Mouse (Mus musculus) B cell, adult 2 months (primary cell): ENCODE measurements around the gene Ano10.
A peak's percentile ranks its signal among the peaks of the same experiment; 100 is the strongest.

Source experiments
- DNase-seq, 2 experiments: peaks; one replicate each; pipeline ENCODE4 v3.0.0; 2022

Ano10 gene

GRCm38 (mm10) chr9:122153436-122153835 is 140.8 kb downstream of the Ano10 start:
- DNase-seq = no peak

- DNase-seq = no peak
These were observed 141.7 kb downstream of the Ano10 start for GRCm38 (mm10) chr9:122152501-122152900.

DNA sequence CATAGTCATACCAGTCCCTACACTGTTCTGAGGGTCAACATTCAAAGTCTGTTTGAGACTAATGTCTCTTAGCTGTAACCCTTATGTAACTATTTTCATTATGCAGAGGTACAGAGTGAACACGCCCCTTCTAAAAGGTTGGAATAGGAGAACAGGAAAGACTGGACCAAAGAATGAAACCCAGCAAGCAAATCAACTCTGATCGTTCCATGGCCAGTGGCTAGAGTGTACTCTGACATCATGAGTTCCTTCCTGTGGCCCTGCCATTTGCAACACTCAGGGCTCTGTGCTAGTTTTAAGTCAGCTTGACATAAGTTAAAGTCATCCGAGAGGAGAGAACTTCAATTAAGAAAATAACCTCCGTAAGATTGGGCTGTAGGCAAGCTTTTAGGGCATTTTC is 142.2 kb downstream of the Ano10 start:
- no peak for DNase-seq

GRCm38 (mm10) chr9:122149997-122150826 is 144.0 kb downstream of the Ano10 start:
- peak in 1 of 2 experiments; percentile 9 for DNase-seq

DNA sequence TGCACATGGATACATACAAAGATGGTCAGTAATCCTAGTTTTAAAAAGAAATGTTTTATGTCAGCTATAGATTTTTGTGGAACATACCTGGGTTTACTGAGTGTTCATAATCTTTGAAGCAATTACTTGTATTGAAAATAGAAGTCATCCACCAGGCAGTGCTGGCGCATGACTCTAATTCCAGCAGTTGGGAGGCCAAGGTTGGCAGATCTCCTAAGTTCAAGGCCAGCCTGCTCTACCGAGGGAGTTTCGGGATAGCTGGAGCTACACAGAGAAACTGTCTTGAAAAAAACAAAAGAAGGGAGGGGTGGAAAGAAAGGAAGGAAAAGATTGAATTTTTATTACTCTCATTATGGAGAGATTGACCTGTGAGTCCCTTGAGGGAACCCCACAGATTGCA is 145.9 kb downstream of the Ano10 start:
- no peak for DNase-seq

GRCm38 (mm10) chr9:122146124-122146870 is 147.9 kb downstream of the Ano10 start:
- DNase-seq = no peak

DNA sequence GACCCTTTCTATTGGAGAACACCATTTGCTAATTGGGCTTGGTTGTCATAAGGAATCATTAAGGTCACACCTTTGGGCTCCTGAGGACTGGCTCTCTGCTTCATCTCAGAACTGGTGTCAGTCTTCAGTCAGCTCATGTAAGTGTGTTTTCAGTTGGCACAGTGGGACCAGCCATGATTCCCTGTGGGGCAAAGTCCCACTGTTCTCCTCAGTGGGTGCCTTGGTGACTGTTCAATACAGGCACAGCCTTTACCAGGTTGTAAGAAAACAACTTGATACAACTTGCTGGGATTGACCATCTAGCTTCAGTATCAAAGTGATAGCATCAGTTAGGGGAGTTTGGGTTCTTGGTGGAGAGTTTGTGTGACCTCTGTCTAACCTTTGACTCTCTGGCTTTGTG is 148.5 kb downstream of the Ano10 start:
- DNase-seq = no peak

GRCm38 (mm10) chr9:122144776-122145175 is 149.4 kb downstream of the Ano10 start:
- peak in 1 of 2 experiments; percentile 15 for DNase-seq

GRCm38 (mm10) chr9:122143219-122143618 is 151.0 kb downstream of the Ano10 start:
- DNase-seq = no peak

GRCm38 (mm10) chr9:122139236-122139635 is 155.0 kb downstream of the Ano10 start:
- no peak for DNase-seq

- DNase-seq = no peak
These were observed 155.7 kb downstream of the Ano10 start for GRCm38 (mm10) chr9:122138371-122139029.

GRCm38 (mm10) chr9:122137960-122138359 is 156.3 kb downstream of the Ano10 start:
- DNase-seq = no peak

GRCm38 (mm10) chr9:122135885-122136170 is 158.4 kb downstream of the Ano10 start:
- no peak for DNase-seq

- no peak for DNase-seq
These were observed 158.9 kb downstream of the Ano10 start for GRCm38 (mm10) chr9:122135095-122135884.

DNA sequence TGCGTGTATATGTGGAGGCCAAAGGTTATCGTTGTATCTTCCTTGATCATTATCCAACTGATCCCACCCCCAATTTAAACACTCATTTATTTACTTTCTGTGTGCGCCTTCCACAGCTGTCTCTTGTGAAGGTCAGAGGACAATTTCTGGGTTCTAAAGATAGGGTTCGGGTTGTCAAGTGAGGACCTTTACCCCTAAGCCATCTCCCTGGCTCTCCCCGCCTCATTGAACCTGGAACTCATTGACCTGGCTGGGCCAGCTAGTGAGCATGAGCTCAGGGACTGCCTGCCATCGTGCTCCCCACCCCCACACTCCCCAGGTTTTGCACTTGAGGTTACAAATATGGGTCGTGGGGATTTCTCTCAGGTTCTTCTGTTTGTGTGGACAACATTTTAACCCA is 162.1 kb downstream of the Ano10 start:
- no peak for DNase-seq

DNA sequence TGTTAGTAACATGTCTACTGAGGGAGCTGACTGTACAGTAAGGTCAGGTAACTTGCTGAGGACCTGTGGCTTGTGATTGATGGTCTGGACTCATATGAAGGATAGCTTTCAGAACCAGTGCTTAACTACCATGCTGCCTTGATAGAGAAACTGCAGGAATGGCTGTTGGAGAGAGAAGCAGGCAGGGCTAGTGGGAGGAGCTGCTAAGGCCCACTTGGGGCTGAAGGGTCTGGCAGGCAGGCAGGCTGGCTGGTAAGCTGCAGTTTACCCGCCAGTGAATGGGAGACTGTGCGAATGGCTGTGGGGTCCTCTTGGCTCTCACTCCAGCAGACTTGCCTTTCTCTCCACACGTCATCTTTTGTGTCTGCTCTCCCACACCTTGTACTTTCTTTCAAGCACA is 163.6 kb downstream of the Ano10 start:
- no peak for DNase-seq

DNA sequence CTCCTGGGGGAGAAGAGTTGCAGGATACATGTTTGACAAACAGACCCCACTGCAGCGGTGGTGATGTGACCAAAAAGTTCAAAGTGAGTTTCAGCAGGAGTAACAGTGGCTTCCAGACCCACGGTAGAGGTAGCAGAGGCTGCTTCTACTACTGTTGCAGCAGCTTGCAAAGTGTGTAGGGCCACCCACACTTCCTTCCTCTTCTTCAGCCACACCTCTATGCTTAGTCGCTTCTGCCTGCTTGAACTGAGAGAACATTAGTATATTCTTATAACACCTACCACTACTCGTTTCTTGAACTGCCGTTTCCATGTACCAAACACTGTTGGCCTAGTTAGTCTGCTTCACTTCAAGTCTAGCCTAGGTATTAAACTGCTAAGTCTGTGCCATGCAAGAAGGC is 165.5 kb downstream of the Ano10 start:
- DNase-seq = peak; percentile 51

DNA sequence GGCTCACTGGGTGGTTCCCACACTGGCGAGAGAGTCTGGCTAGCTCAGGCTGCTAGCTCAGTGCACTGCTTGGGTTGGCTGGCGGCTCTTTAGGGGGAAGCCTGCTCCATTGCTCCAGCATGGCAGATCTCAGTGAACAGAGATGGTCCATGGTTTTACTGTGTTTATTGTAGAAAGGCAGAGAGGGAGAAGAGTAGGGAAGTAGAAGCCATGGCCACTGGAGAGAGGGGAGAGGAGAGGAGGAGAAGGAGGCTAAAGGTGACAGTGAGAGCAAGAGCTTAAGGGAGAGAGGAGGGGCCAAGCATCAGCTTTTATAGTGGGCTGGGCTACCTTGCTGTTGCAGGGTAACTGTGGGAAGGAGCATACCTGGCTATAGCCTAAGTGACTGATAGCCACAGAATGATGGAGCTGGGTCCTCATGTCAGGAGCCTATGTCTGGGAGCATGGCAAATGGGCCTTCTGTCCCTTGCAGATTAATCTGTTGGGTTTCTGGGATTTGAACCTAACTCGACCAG is 166.9 kb downstream of the Ano10 start:
- DNase-seq = no peak

DNA sequence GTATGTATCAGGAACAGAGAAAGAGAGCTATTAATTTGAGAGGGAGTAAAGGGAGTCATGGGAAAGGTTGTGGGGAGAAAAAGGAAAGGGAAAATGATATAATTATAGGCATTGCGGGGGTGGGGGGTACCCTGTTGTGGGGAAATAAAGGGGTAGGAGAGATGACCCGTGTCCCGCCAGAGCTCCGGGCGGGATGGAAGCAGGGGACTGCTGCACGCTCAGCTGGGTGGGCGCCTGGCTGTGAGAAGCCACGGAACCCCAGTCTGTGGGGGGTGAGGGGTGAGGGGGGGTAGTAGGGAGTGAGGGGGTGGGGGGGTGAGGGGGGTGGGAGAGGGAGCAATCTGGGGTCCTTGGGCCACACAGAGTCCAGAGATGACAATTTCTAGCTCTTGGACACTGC is 167.4 kb downstream of the Ano10 start:
- no peak for DNase-seq
